Mouse (Mus musculus): ENCODE results near the gene Crispld2.

GRCm38 (mm10) chr8:120083261-120083660, 91.0 kb downstream of the Crispld2 start:
- TF ChIP-seq CTCF (conservative IDR thresholded peaks at IDR 0.05 in 1 of 2, IDR thresholded peaks at IDR 0.05 in 1 of 2; ENCODE audit: low read depth in 2 of 2, low read length in 2 of 2) (no peak), MYC (IDR thresholded peaks at IDR 0.05; ENCODE audit: low read depth, low read length) (no peak), BHLHE40 (IDR thresholded peaks at IDR 0.05; ENCODE audit: low read depth, low read length) (no peak)
